Mouse (Mus musculus) urinary bladder, adult 18-20 months (tissue): Measurements from ENCODE around the gene Helt.
"Not testable (repeated sequence)": the region's sequence is repeated elsewhere in the genome, so short reads cannot be mapped to it uniquely, and the experiment has no call there.

Experiments used
- DNase-seq, 2 experiments: peaks; one replicate each; pipeline ENCODE4 v3.0.0; 2022; ENCODE audit warnings: low spot score in 2 of 2, mixed read lengths in 2 of 2

Helt gene

GRCm38 (mm10) chr8:46296551-46296950, 2.1 kb upstream of the Helt start:
- DNase-seq: no peak

- DNase-seq: no peak
Observed at GRCm38 (mm10) chr8:46295951-46296350, 1.5 kb upstream of the Helt start.

DNA sequence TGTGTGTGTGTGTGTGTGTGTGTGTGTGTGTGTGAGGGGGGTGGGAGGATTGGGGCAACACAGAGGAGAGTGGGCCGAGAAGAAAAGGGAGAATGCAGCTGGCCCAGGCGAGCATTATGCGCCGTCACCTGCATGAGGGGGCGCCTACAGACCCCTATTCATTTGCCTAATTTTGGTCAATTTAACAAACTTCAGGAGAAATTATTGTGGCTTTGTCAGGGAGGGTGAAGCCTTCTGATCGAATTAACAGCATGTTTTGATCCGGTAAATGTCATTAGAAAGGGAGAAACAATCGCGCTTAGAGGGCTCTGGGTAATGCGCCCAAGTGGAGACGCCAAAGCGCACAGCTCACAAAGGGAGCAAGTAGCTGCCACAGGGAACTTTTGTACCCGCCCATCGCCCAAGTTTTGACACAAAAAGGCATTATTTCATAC, 647 bp upstream of the Helt start:
- DNase-seq: no peak

- no peak for DNase-seq
Observed at GRCm38 (mm10) chr8:46293741-46294151, 725 bp downstream of the Helt start.

- no peak for DNase-seq
Observed at GRCm38 (mm10) chr8:46293201-46293600, 1.3 kb downstream of the Helt start.

DNA sequence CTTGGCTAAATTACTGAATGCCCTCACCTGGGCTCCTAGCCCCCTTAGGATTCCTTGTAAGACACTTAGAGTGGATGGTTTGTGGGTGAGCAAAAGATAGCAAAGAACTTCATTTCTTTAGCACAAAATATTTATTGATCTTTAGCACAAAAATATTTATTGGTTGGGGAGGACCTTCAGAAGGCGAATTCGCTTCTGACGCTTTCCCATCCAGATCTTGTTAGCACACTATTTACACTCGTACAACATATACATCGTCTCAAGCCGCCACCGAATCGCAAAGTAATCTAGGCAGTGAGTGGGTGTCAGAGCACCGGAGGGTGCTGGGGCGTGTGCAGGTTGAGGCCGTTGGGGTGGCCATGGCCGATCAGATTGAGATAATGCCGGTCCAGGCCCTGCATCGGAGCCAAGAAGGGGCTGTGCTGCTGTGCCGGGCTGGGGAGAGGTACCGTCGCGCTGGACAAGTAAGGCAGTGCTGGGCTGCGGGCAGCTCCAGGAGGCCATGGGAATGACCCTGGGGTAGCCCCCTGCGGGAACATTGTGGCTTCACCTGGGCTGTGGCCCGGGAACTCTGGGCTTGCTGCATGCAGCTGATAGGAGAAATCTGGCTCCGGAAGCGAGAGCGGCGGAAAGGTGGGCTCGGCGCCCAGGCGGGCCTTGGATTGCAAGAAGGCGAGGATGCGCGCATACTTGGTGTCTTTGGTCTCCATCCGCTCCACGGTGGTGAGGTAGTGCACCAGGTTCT, 2.4 kb downstream of the Helt start:
- DNase-seq: no peak

DNA sequence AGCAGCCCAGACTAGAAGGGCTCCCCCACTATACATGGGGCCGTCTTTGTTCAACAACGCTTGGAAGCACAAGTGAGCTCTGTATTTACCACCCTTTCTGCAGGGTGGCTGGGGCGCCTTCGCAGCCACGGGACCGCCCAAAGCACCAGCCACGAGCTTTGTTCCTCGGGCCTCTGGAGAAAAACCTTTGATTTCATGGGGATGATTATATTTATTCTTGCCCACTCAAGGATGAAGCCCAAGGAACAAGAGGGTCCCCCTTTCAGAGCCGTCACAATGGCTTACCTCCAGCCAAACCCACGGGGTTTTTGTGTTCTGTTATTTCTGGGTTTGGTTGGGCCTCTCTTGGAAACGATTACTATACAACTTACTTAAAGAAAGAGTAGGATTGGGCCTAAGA, 5.2 kb downstream of the Helt start:
- DNase-seq: no peak

DNA sequence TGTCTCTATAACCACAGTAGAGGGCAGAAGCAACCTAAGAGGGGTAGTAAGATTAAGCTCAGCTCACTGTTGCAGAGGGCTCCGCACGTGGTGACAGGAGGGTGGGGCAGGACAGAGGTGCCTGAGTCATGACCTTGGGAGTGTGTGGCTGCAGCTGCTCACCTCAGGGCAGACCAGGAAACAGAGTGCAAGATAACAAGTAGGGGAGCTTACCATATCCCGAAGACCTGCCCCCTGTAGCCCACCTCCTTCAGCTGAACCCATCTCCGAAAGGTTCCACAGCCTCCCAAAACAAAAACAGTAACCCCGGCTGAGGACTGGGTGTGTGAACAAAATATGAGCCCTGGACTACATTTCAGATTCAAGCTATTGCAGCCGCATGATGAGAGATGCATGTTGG, 6.5 kb downstream of the Helt start:
- no peak for DNase-seq

GRCm38 (mm10) chr8:46285980-46286379, 8.5 kb downstream of the Helt start:
- DNase-seq: no peak

DNA sequence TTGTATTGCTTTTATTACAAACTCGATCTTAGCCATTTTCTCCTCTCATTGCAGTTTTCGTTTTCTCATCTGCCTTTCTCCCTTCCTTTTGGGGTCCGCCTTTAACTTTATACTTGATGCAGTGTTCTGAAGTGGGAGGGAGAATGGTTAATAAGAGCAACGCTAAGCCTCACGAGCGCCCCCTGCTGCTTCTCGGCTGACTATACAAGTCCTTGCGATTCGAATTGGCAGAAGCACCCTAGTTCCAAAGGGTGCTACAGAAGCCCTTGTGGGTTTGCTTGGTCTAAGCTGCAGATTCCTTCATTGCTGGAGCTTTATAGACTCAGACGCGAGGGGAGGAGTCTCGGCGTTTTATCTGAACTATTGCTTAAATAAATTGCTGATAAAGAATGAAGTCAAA, 12.9 kb downstream of the Helt start:
- DNase-seq: peak; percentile 18 to 47

DNA sequence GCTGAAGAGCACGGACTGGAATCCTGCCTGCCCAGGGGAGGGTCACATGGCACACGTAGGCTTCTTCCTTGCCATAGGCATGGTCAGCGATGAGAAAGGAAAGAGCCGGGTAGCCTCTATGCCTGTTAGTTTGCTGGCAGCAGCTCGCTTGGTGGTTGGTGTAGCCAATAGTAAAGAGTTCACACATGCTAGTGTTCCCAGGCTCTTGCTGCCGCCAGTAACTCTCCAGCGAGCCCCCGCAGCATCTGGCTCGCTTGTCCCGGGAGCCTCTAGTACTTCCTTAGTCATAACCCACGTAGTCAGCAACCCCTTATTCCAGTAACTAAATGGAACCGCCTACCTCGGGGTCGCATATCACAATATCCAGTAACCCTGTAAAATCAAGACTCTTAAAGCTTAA, 17.5 kb downstream of the Helt start:
- no peak for DNase-seq

GRCm38 (mm10) chr8:46270741-46271140, 23.7 kb downstream of the Helt start:
- DNase-seq: no peak

DNA sequence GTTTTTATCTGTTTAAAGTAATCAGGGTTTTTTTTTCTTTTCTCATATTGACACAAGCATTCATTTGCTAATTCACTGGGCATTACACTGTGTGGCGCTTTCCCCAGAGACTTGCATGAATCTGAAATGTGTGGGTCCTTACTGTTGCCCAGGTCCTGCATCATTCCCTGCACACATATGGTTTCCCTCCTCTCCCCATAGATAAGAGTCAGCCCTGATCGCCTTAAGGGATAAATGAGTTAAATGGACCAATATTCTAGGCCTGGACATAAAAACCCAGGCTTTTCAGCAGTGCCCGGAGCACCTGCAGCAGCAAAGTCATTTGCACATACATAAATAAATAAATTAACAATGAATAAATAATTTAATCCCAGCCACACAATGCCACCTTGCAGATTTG, 24.3 kb downstream of the Helt start:
- DNase-seq: no peak

DNA sequence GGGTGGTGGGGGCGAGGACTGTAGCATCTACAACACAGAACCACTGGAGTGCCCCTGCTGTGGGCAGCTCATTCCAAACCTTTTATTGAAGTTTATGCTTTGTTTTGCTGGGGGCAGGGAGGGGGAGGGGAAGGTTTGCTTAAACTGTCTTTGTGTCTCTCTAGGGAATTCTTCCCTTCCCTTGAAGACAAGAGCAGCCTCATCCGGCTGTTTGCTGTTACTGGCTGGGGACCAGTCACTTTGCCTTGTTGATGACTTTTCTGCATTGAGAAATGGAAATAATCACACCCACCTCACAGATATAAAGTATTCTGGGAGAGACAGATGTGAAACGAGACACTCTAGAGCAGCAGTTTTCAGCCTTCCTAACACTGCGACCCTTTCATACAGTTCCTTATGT, 27.7 kb downstream of the Helt start:
- DNase-seq: no peak

DNA sequence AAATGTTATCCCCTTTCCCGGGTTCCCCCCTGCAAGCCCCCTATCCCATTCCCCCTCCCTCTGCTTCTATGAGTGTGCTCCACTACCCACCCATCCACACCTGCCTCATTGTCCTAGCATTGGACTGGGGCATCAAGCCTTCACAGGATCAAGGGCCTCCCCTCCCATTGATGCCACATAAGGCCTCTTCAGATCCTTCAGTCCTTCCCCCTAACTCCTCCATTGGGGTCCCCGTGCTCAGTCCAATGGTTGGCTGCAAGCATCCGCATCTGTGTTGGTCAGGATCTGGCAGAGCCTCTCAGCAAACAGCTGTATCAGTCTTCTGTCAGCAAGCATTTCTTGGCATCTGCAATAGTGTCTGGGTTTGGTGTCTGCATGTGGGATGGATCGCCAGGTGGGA, 30.3 kb downstream of the Helt start:
- DNase-seq: not testable (repeated sequence)

DNA sequence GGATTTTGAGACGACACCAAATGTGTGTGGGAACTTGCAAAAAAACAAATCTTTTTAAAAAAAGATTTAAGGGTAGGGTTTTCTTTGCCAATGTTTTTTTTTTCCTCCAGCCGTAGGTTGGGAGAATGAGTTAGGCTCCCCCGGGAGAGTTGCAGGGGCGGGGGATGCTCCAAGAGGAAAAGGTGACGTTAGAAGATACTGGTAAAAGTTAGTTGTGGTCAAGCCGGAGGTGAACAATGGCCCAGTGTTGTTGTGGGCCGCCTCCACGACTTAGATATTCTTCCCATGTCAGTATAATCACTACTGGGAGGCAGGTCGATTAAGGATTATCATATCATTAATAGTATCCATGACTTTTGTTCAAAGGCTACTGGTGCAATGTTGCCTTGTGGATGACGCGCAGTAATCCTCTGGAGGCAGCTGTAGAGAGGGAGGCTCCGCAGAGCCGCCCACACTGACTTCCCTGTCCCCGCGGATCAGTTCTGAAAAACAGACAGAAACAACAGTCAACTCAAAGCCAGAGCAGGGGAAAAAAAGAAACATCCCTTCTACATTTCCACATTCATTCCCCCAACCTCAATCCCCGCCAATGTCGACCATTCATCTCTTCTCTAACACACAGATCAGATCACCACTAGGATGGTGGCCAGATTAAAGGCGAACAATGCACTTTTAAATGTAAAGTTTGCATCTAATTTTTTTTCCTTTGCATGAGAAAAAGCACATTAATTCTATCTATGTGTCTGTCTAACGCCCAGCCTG, 36.4 kb downstream of the Helt start:
- no peak for DNase-seq

DNA sequence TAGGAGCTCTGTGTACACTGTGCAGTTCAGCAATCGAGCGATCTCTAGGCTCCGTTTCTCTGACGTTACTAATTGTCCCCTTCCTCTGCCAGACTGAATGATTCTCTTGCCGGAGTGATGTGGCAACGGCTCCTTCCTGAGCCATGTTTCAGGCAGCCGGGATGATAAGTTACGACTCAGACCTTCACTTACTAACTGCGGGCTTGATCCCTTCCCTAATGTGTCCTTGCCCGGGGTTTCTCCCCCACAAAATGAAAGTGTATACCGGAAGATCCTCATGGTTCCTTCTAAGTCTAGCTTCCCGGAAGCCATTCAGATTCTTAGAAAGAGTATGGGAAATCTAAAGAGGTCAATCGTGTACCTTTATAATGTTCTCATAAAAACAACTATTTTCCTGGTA, 42.0 kb downstream of the Helt start:
- DNase-seq: no peak

GRCm38 (mm10) chr8:46251561-46251960, 42.9 kb downstream of the Helt start:
- no peak for DNase-seq

DNA sequence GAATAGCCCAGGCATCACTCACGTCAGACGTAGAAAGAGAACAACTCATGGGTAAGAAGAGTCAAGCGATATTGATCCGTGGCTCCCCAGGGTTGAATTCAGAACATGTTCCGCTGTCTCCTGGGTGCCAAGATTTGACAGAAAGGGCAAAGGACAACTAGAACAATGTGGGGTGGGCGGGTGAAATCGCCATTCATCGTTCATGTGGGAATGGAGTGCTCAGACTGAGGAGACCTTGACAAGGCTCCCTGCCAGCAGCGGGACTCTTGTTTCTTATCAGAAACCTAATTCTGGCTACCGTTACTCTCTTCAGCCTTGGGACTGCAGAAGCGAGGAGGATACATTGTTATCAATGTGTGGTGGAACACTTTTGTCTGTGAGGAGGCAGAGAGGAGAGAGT, 48.1 kb downstream of the Helt start:
- DNase-seq: no peak

DNA sequence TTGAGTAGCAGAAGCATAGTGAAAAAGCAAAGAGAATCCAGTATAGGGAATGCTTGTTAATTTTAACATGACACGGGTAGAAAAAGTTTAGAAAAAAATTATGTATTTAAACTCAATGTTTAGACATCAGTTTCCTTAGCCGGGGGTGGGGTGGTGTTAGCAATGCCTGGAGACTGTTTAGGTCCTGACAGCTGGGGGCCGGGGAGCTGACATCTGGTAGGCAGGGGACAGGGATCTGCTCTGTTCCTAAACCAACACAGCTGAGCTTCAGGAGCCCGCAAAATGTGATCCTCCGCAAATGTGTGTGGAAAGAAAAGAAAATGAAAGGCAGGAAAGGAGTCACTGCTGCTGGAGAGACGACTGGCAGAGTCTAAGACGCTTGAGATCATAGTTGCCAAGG, 51.5 kb downstream of the Helt start:
- DNase-seq: no peak
